Mouse (Mus musculus) limb, embryonic 10.5 days (tissue): Measurements from ENCODE around the gene Gm45234. TPM values are rescaled to one million over a fixed set of nuclear protein-coding genes. Genes with fewer than 3 reads are reported as not detected.
A peak's percentile ranks its signal among the peaks of the same experiment; 100 is the strongest.

ENCODE experiments used
- DNase-seq: peaks from one replicate; pipeline ENCODE4 v3.0.0-alpha.2; 2017; ENCODE audit warnings: low spot score
- H3K27ac ChIP-seq: fragments of 300-500 bp; sonication (generic); 2 replicates; pipeline ENCODE4 v1.5.1; 2016; ENCODE audit warnings: mild to moderate bottlenecking
- H3K27me3 ChIP-seq: fragments of 300-500 bp; sonication (generic); 2 replicates; pipeline ENCODE4 v1.6.1; 2016; ENCODE audit warnings: low read depth, mild to moderate bottlenecking; ENCODE audit not compliant: poor library complexity, severe bottlenecking
- H3K36me3 ChIP-seq: fragments of 300-500 bp; sonication (generic); 2 replicates; pipeline ENCODE4 v1.6.1; 2016; ENCODE audit warnings: mild to moderate bottlenecking, moderate library complexity
- H3K4me1 ChIP-seq: fragments of 300-500 bp; sonication (generic); 2 replicates; pipeline ENCODE4 v1.6.1; 2016
- H3K4me3 ChIP-seq: fragments of 300-500 bp; sonication (generic); 2 replicates; pipeline ENCODE4 v1.5.1; 2016; ENCODE audit warnings: mild to moderate bottlenecking, moderate library complexity
- H3K9me3 ChIP-seq: fragments of 300-500 bp; sonication (generic); replicated peaks from 2 replicates; pipeline ENCODE4 v1.6.1; 2016; ENCODE audit warnings: mild to moderate bottlenecking
- WGBS: fragments of 180-500 bp; shearing (Covaris S2); methylation state at CpG from one replicate; pipeline ENCODE4 v1.1.7; 2016; 5-methylcytosine and 5-hydroxymethylcytosine counted together
- polyA plus RNA-seq: library from polyadenylated mRNA; unstranded; fragments of >200 nt; fragmentation: Nextera tagmentation; extraction: Ambion mirVana; gene quantifications from 2 replicates; pipeline ENCODE4 v1.2.1, GENCODE M21; 2016

Gene Gm45234
- polyA plus RNA-seq, 1 experiment from 2014 or later = not detected

DNA sequence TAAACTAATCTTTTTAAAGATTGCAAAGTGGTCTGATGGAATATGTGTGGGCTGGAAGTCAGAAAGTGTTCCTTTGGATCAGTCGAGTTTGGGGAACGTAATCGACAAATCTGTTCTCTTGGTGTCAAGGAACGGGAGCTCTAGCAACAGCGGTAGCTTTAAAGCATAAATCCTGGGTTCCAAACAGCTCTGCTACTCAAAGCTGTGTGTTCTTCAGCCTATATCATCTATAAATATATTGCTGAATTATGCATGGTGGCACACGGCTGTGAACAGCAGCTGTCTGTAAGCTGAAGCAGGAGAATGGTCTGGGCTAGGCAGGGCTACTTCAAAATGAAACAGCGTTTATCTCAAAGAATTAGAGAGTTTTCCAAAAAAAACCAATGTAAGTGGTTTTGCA, 25.1 kb upstream of the Gm45234 start:
- Histone ChIP-seq H3K27ac (no peak overlapping the region), H3K4me3 (no peak overlapping the region)
- WGBS = 91% methylated on average over 7 of the region's 7 CpGs

DNA sequence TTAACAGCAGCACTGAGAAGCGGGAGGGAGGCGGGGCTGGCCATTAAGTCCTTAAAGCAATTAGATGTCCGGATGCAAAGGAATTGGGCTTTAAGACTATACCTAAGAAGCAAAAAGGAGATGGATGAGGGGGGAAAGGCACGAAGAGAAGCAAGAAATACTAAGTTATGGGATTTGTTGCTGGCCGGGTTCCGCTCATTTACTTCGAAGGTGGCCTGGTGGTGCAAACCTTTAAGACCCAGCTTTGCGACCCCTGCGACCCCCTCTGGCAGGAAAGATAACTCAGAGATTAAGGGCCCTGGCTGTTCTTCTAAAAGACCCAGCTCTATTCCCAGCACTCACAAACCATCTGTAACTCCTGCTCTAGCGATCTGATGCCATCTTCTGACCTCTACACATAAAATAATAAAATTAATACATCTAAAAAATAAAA, 24.2 kb upstream of the Gm45234 start:
- 4% methylated on average over 10 of the region's 10 CpGs for WGBS
- Histone ChIP-seq H3K4me3 (peak overlapping the region; percentile 51), H3K4me1 (peaks cover 18% of the 10 kb centered on the region), H3K27me3 (peaks cover 23% of the 10 kb centered on the region), H3K9me3 (no peaks in the 10 kb centered on the region), H3K36me3 (no peaks in the 10 kb centered on the region), H3K27ac (peak overlapping the region; percentile 50)
- peak; percentile 59 for DNase-seq

More for the DNA sequence above, 25.1 kb upstream of the Gm45234 start:
- no peak for DNase-seq
- peaks cover 23% of the 10 kb centered on the region for H3K27me3 ChIP-seq
- peaks cover 18% of the 10 kb centered on the region for H3K4me1 ChIP-seq
- H3K36me3 ChIP-seq = no peaks in the 10 kb centered on the region
- H3K9me3 ChIP-seq = no peaks in the 10 kb centered on the region

GRCm38 (mm10) chr6:124779222-124779983, 23.6 kb upstream of the Gm45234 start, which contains the start of gene Lrrc23:
Gene Lrrc23 (minus strand): TSS chr6:124779727.
- Histone ChIP-seq H3K4me3 (peak within 1 kb of the TSS; percentile 51), H3K4me1 (peaks cover 18% of the 10 kb centered on the region), H3K27me3 (peaks cover 23% of the 10 kb centered on the region), H3K27ac (peak within 1 kb of the TSS; percentile 50), H3K9me3 (no peaks in the 10 kb centered on the region), H3K36me3 (no peaks in the 10 kb centered on the region)
- 4% methylated on average over 23 of the region's 23 CpGs for WGBS
- peak; percentile 67 for DNase-seq

DNA sequence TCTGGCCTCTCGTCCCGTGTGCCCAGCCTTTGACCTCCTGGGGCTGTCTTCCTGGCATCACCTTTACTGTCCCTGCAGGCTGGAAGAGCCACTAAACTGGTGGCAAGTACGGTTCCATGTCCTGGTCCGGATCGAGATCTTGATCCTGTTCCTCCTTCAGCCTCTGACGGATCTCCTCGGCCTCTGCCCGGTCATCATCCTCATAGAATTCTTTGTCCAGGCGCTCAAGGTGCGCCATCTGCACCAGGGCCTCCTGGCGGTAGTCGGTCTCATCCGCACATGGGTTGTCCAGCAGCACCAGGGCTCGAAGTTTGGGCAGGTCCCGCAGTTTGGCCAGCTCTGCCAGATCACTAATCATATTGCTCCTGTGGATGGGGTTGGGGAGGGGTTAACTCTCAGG, 14.7 kb upstream of the Gm45234 start:
- Histone ChIP-seq H3K9me3 (no peaks in the 10 kb centered on the region), H3K4me3 (no peak overlapping the region), H3K27me3 (peaks cover 69% of the 10 kb centered on the region), H3K36me3 (no peaks in the 10 kb centered on the region), H3K27ac (no peak overlapping the region), H3K4me1 (peaks cover 27% of the 10 kb centered on the region)
- no peak for DNase-seq
- WGBS = 83% methylated on average over 15 of the region's 15 CpGs

DNA sequence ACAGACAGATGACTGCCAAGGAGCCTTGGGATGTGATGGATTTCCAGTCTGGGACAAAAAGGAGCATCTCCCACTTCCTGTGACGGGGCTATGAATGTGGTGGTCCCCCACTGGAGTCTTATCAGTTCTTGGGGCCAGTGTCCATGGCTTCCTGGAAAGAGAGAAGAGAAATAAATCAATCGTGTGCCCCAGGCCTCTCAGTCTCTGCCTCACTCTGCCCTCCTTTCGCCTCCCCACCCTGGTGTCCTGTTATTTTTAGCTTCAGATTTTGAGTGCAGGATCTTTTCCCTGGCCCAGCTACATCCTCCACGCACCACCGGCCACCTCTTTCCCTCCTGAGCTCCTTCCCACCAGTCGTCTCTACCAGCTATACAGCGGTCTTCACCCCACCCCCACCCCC, 14.2 kb upstream of the Gm45234 start:
- H3K4me3 ChIP-seq = peak overlapping the region; percentile 65
- peaks cover 27% of the 10 kb centered on the region for H3K4me1 ChIP-seq
- H3K27me3 ChIP-seq = peaks cover 69% of the 10 kb centered on the region
- H3K9me3 ChIP-seq = no peaks in the 10 kb centered on the region
- 54% methylated on average over 7 of the region's 7 CpGs for WGBS
- DNase-seq = no peak
- H3K36me3 ChIP-seq = no peaks in the 10 kb centered on the region
- peak overlapping the region; percentile 76; the same call in 1 of the 2 replicates for H3K27ac ChIP-seq

DNA sequence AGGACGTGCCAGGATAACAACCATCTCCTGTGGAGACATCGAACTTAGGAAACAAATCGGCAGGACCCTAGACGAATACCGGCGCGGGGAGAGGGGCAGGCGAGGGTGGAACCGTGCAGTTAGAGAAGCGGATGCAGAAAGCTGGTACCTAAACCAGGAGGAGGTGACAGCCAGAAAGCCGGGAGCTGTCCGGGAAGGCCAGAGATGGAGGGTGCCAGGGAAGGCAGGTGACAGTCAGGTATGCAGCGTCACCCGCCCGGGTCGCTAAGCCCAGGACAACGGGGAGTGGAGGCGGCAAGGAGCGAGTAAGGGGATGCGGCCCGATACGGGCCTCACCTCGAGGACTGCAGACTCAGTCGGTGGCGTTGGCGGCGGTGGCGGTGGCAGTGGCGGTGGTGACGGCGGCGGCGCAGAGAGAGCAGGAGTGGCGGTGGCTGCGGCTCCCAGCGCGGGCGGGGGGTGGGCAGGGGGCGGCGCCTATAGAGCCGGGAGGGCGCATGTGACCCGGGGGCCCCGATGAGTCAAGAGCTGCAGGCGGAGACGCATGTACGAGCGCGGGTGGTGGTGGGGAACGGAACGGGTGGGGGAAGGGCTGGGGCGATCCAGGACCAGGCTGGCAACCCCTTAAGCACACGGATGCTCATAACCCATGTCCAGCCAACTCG, 13.4 kb upstream of the Gm45234 start, which contains the start of gene Eno2:
Gene Eno2, minus strand, starts transcription at position 573 of the 665 bp plus-strand sequence.
- H3K9me3 ChIP-seq = no peaks in the 10 kb centered on the region
- WGBS = 1% methylated on average over 54 of the region's 54 CpGs
- peaks cover 27% of the 10 kb centered on the region for H3K4me1 ChIP-seq
- peaks cover 69% of the 10 kb centered on the region for H3K27me3 ChIP-seq
- peak within 1 kb of the TSS; percentile 76 for H3K27ac ChIP-seq
- H3K4me3 ChIP-seq = peak within 1 kb of the TSS; percentile 65
- H3K36me3 ChIP-seq = no peaks in the 10 kb centered on the region
- DNase-seq = peak; percentile 75

DNA sequence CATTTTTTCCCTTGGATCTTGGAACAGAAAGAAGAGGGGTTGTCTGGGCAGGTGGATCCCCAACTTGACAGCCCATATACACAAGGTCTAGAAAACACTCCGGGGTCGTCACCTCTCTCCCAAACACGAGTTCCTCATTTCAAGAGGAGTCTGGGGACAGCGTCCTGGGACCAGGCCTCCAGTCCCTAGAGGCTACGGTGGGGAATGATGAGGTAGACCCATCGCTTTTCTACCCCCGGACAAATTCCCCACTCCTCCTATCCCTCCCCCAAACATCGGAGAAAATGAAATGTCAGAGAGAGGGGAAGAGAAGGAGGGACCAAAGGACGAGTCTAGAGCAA, 12.9 kb upstream of the Gm45234 start:
- Histone ChIP-seq H3K27me3 (peaks cover 69% of the 10 kb centered on the region), H3K9me3 (no peaks in the 10 kb centered on the region), H3K4me3 (peak overlapping the region; percentile 65), H3K27ac (no peak overlapping the region; the same call in 1 of the 2 replicates), H3K36me3 (no peaks in the 10 kb centered on the region), H3K4me1 (peaks cover 29% of the 10 kb centered on the region)
- WGBS = 4% methylated on average over 9 of the region's 9 CpGs
- no peak for DNase-seq

DNA sequence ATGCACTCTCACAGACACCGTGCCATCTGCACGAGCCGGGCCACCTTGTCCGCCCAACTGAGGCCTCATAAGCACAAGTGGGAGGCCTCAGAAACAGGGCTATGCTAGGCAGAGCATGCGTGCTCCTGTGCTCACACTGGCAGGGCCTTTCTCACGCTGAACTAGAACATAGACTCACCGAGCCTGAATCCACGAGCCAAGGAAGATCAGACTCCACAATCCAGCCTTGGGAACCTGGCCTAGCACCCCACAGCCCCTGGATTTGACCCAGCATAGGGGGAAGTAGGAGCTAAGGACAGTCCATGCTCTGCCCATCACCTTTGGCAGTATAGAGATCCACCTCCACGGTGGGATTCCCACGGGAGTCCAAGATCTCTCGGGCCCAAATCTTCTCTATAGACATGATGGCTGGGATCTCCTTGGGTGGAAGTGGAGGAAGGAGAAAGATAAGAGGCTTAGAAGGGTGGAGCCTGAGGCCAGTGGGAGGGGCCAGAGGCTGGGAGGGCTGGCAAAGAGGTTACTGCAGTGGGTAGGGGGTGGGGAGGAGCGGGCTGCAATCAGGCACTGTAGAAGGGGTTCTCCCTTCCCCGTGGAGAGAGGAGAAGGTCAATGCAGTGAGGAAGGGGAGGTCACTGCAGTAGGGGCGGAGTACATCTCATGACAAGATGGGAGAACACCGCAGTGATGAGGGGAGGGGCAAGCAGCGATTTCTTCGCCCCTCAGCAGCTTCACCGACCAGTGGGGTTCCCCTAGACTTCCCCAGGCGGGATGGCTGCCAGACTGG, 12.3 kb upstream of the Gm45234 start:
- no peaks in the 10 kb centered on the region for H3K9me3 ChIP-seq
- H3K4me3 ChIP-seq = peak overlapping the region; percentile 65
- peaks cover 31% of the 10 kb centered on the region for H3K4me1 ChIP-seq
- H3K36me3 ChIP-seq = no peaks in the 10 kb centered on the region
- peaks cover 69% of the 10 kb centered on the region for H3K27me3 ChIP-seq
- no peak for DNase-seq
- 25% methylated on average over 19 of the region's 19 CpGs for WGBS
- no peak overlapping the region for H3K27ac ChIP-seq

GRCm38 (mm10) chr6:124767536-124767919, 11.7 kb upstream of the Gm45234 start:
- H3K4me1 ChIP-seq = peaks cover 31% of the 10 kb centered on the region
- no peaks in the 10 kb centered on the region for H3K36me3 ChIP-seq
- DNase-seq = no peak
- H3K4me3 ChIP-seq = 0 out of 2 replicates have a peak overlapping the region, but pooled peaks have one; percentile 65
- no peaks in the 10 kb centered on the region for H3K9me3 ChIP-seq
- H3K27ac ChIP-seq = no peak overlapping the region
- WGBS = 33% methylated on average over 4 of the region's 4 CpGs
- peaks cover 69% of the 10 kb centered on the region for H3K27me3 ChIP-seq

- 84% methylated on average over 7 of the region's 7 CpGs for WGBS
- H3K4me3 ChIP-seq = no peak overlapping the region
- DNase-seq = no peak
- no peak overlapping the region for H3K27ac ChIP-seq
- H3K27me3 ChIP-seq = peaks cover 74% of the 10 kb centered on the region
- H3K9me3 ChIP-seq = no peaks in the 10 kb centered on the region
- peaks cover 31% of the 10 kb centered on the region for H3K4me1 ChIP-seq
- H3K36me3 ChIP-seq = no peaks in the 10 kb centered on the region
Measured at GRCm38 (mm10) chr6:124765951-124766350, 10.1 kb upstream of the Gm45234 start.

DNA sequence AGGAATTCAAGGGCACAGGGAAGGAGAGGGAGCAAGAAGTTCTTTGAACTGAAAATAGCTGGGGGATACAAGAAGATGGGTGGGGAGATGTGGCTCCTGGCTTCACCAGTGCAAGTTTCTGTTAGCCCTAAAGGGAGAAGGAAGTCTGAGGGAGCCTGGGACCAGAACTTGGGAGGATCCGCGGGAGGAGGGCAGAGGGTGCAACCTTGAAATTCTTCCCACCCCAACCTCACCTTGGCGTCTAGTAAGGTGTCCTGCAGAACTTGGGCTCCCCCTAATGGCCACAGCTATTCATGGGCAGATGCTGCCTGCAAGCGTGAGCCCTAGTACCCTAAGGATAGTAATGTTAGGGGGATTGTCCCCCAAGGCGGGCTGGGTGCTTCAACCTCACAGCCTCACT, 3.4 kb upstream of the Gm45234 start:
- DNase-seq = peak; percentile 89
- H3K4me3 ChIP-seq = peak overlapping the region; percentile 91
- H3K4me1 ChIP-seq = peaks cover 49% of the 10 kb centered on the region
- H3K27me3 ChIP-seq = peaks cover 36% of the 10 kb centered on the region
- H3K27ac ChIP-seq = peak overlapping the region; percentile 99; the same call in 1 of the 2 replicates
- WGBS = 1% methylated on average over 5 of the region's 5 CpGs
- H3K36me3 ChIP-seq = no peaks in the 10 kb centered on the region
- H3K9me3 ChIP-seq = no peaks in the 10 kb centered on the region

- Histone ChIP-seq H3K27ac (peak overlapping the region; percentile 99), H3K36me3 (no peaks in the 10 kb centered on the region), H3K4me1 (peaks cover 52% of the 10 kb centered on the region), H3K4me3 (peak overlapping the region; percentile 91), H3K9me3 (no peaks in the 10 kb centered on the region), H3K27me3 (peaks cover 36% of the 10 kb centered on the region)
- no peak for DNase-seq
- WGBS = 69% methylated on average over 2 of the region's 2 CpGs
Measured at GRCm38 (mm10) chr6:124758849-124759232, 3.0 kb upstream of the Gm45234 start.
